Mouse (Mus musculus) sigmoid colon, adult 10 weeks (tissue): ENCODE measurements around the gene Chtf18. TPM values are rescaled to one million over a fixed set of nuclear protein-coding genes. Genes with fewer than 3 reads are reported as not detected.

Experiments
- polyA plus RNA-seq: library from polyadenylated mRNA; stranded (reverse); fragments of 350-450 nt; fragmentation: Illumina TruSeq; extraction: RNeasy Lipid Tissue Mini Kit (QIAGEN cat#74804); gene quantifications from one replicate; pipeline ENCODE4 v1.2.3, GENCODE M21; 2014; ENCODE audit warnings: low read depth, low replicate concordance

Chtf18 gene
- not detected for polyA plus RNA-seq

GRCm38 (mm10) chr17:25727265-25728008, at the start of gene Chtf18, which contains the start of gene Rpusd1:
Gene Chtf18, minus strand, starts transcription at chr17:25727419.
Gene Rpusd1, plus strand, starts transcription at chr17:25727670.

GRCm38 (mm10) chr17:25773549-25774120, 46.4 kb upstream of the Chtf18 start, which contains the start of gene Narfl:
Gene Narfl, plus strand, starts transcription at chr17:25773776.

GRCm38 (mm10) chr17:25754241-25754640, 27.0 kb upstream of the Chtf18 start, which contains the start of gene Msln:
Gene Msln, minus strand, starts transcription at chr17:25754378.

GRCm38 (mm10) chr17:25735745-25736144, 8.5 kb upstream of the Chtf18 start, which contains the start of gene Mslnl:
Gene Mslnl, plus strand, starts transcription at chr17:25736042.

GRCm38 (mm10) chr17:25716711-25717637, 10.2 kb downstream of the Chtf18 start, which contains the start of gene Gng13:
Gene Gng13, plus strand, starts transcription at chr17:25717171.

Other genes with a start within 250 kb of the Chtf18 start
- 0.19 TPM for gene Sstr5, start 230.1 kb downstream of the Chtf18 start, polyA plus RNA-seq
- gene Sox8, start 156.7 kb downstream of the Chtf18 start, polyA plus RNA-seq: 0.22 TPM
- gene Lmf1, start 148.3 kb downstream of the Chtf18 start, polyA plus RNA-seq: 0.32 TPM
- gene Gng13, start 10.2 kb downstream of the Chtf18 start, polyA plus RNA-seq: not detected
- not detected for gene Rpusd1, start 251 bp upstream of the Chtf18 start, polyA plus RNA-seq
- not detected for gene Mslnl, start 8.6 kb upstream of the Chtf18 start, polyA plus RNA-seq
- 0.41 TPM for gene Msln, start 27.0 kb upstream of the Chtf18 start, polyA plus RNA-seq
- gene Narfl, start 46.4 kb upstream of the Chtf18 start, polyA plus RNA-seq: 1.5 TPM
- not detected for gene Haghl, start 58.3 kb upstream of the Chtf18 start, polyA plus RNA-seq
- not detected for gene Ccdc78, start 59.2 kb upstream of the Chtf18 start, polyA plus RNA-seq
- gene Fam173a, start 65.5 kb upstream of the Chtf18 start, polyA plus RNA-seq: 0.38 TPM
- not detected for gene AC134908.4, start 68.2 kb upstream of the Chtf18 start, polyA plus RNA-seq
- not detected for gene Metrn, start 69.7 kb upstream of the Chtf18 start, polyA plus RNA-seq
- gene Fbxl16, start 81.7 kb upstream of the Chtf18 start, polyA plus RNA-seq: 1.4 TPM
- 0.76 TPM for gene Wdr24, start 96.2 kb upstream of the Chtf18 start, polyA plus RNA-seq
- 3.4 TPM for gene Jmjd8, start 101.4 kb upstream of the Chtf18 start, polyA plus RNA-seq
- gene Stub1, start 106.0 kb upstream of the Chtf18 start, polyA plus RNA-seq: 7.7 TPM
- gene Rhbdl1, start 109.9 kb upstream of the Chtf18 start, polyA plus RNA-seq: not detected
- not detected for gene Gm20683, start 114.3 kb upstream of the Chtf18 start, polyA plus RNA-seq
- gene Rhot2, start 117.4 kb upstream of the Chtf18 start, polyA plus RNA-seq: 18.0 TPM
- 1.8 TPM for gene Wdr90, start 134.1 kb upstream of the Chtf18 start, polyA plus RNA-seq
- not detected for gene Mcrip2, start 141.3 kb upstream of the Chtf18 start, polyA plus RNA-seq
- 15.8 TPM for gene Mettl26, start 147.7 kb upstream of the Chtf18 start, polyA plus RNA-seq
- gene Wfikkn1, start 153.4 kb upstream of the Chtf18 start, polyA plus RNA-seq: not detected
- 1.5 TPM for gene Rab40c, start 192.3 kb upstream of the Chtf18 start, polyA plus RNA-seq
- gene Pigq, start 217.5 kb upstream of the Chtf18 start, polyA plus RNA-seq: 26.7 TPM
- gene Nhlrc4, start 217.5 kb upstream of the Chtf18 start, polyA plus RNA-seq: not detected
- gene A930017K11Rik, start 225.1 kb upstream of the Chtf18 start, polyA plus RNA-seq: not detected